Mouse (Mus musculus) heart, adult 9 months (tissue): ENCODE data around the gene Sorbs1.
"Not testable (repeated sequence)": the region's sequence is repeated elsewhere in the genome, so short reads cannot be mapped to it uniquely, and the experiment has no call there.

ENCODE experiments used
- DNase-seq, 2 experiments: peaks; one replicate each; pipeline ENCODE4 v3.0.0; 2022; ENCODE audit warnings: low spot score in 2 of 2

Sorbs1 gene

DNA sequence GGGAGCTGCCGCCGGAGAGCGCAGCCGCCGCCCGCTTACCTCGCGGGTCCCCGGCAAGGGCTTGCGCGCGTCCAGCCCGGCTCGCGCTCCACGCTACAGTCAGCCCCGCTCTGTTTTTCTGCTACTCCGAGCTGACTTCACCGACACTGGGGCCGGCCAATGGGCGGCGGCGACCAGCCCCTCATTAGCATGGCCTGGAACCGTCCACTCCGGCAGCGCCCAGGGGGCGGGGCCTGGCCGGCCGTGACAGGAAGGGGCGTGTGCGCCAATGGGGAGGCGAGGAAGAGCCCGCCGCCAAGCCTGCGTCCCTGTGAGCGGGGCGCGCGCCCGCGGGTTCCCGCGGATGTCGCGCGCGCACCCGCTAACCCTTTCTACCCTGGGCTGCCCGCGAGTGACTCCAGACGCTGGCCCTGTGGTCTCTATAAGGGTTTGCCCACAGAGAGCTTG lies at the start of gene Sorbs1:
Gene Sorbs1, minus strand, starts transcription at position 148 of the 447 bp plus-strand sequence.
- peak; percentile 97 to 98 for DNase-seq

DNA sequence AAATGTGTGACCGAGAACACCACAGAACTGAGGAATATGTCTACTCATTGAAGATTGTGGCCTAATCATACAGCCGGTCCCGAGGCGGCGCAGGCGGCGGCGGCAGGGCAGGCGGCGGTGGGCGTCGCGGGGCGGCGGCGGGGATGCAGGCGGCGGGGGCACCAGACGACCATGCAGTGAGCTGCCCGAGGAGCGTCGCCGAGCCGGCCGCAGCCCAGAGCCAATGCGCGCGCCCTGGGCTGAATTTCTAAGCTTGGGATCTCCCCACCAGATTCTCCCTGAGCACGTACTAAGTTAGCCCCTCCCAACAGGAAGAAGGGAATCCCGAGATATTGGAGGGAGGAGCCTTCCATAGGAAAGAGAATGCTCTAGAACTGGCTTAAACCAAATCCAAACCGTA lies 47.9 kb upstream of the Sorbs1 start:
- DNase-seq = not testable (repeated sequence)

DNA sequence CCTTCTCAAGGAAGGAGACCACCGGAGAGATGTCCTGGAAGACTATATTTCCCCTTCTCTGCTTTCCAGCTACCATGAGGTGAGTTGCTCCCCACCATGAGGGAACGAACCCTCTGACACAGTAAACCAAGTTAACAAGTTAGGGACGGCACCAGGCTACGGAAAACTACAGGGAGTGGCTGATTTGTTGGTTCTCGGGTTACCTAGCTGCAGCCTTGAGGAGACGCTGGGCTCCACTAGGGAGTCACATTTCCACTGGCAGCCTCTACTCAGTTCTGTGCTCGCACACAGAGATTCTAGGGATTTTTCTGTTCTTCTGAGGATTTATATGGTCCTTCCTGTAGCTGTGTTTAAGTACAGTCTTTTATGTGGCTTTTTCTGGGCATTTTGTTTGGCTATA lies 42.5 kb upstream of the Sorbs1 start:
- no peak for DNase-seq

- no peak for DNase-seq
These were observed 41.6 kb upstream of the Sorbs1 start for GRCm38 (mm10) chr19:40555136-40555535.

GRCm38 (mm10) chr19:40554343-40554742 lies 40.8 kb upstream of the Sorbs1 start:
- no peak for DNase-seq

DNA sequence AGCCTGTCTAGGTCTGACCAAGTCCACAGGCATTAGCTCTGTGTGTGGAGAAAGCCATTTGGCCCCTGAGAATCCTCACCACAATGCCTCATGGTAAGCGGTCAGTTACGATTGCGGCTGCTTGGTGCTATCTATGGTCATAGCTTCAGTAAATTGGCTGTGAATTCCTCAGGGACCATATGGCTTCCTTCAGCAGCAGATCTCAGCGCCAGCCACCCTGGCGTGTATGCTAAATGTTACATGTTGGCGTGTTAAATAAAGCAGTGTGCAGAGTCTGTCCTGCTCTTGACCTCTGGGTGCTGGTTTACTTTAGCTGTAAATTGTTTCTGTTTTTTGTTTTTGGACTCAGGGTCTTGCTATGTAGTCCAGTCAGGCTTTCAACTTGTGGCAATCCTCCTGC lies 40.3 kb upstream of the Sorbs1 start:
- no peak for DNase-seq

- no peak for DNase-seq
These were observed 39.6 kb upstream of the Sorbs1 start for GRCm38 (mm10) chr19:40553014-40553789.

DNA sequence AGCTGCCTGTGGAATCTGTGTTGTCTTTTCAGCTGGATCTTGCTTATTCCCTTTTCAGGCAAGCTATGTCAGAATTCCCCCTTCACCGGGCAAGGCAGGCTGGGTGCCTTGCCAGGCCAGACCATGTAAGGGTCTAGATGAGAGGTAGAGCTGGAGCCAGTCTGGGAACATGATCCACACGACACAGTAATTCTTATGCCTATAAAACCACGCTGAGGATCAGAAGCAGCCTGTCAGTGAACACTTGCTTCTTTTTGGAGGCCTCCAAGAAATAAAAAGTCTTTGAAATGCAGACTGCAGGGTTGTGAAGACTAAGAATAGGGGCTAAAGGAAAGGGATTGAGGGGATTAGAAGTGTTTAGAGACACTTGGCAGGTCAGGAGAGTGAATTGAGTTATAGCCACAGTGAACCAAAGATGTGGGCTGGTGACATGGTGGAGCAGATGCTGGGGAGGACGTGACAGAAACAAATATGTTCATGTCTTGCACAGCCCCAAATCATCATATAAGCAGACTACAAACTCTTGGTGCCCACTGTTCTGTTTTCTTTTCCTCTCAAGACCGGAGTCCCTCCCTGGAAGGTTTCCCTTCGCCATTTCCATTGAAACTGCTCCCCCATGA lies 36.0 kb upstream of the Sorbs1 start:
- no peak for DNase-seq

DNA sequence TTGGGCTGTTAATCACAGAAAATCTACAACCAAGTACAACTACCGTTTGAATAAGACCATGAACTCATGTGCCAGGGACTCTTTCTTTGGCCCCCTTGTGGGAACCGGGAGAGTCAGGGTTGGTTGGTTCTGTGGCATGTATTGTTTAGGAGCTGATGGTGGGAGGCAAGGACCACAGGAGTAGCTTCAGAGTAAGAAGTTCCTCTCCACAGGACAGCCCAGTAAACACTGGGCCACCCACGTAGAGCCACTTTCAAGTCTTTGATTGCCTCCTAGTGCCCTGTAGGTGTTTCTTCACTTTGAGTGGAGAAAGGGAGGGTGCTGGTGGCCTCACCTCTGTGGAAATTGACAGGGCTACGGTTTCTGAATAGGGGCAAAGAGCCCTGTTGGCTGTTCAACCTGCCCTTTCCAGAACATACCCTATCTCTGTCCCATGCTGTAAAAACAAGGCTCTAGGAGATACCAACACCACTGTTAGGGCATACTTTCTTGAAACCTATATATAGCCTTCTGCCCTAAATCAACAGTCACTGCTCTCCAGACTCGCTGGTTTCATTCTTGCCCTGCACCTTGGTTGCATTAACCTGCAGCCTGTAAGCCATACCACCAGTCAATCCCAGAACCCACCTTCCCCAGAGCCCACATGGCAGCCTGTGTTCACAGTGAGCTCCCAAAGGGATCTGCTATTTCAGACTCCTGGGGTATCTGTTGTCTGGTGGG lies 35.4 kb upstream of the Sorbs1 start:
- no peak for DNase-seq

DNA sequence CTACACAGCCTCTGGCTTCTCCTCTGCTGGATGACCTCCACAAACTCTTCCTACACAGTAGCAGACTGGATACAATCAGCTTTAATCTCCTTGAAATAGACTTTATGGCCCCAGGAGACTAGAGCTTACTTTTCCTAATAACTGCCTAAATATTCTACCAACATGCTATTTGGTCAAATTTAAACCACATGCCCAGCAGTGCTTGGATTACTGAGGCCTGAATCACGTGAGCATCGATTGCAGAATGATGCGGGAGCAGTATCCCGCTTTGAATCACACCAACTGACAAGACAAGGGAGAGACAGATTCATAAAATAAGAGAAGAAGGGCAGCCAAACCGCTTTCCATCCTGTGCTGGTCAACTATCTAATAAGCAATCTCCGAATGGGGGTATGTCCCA lies 34.8 kb upstream of the Sorbs1 start:
- no peak for DNase-seq

- peak; percentile 28 to 50 for DNase-seq
These were observed 31.3 kb upstream of the Sorbs1 start for GRCm38 (mm10) chr19:40544856-40545255.

DNA sequence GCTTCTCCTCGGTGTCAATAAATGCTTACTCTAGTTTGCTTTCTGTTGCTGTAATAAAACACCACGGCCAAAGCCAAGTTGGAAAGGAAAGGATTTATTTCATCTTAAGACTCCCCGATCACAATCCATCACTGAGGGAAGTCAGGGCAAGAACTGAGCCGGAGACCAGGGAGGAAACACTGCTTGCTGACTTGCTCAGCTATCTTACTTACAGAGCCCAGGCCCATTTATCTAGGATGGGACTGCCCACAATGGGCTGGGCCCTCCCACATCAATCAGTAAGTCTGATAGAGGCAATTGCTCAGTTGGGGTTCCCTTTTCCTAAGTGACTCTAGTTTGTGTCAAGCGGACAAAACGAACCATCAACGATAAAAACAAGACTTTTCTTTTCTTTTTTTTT lies 29.2 kb upstream of the Sorbs1 start:
- no peak for DNase-seq

DNA sequence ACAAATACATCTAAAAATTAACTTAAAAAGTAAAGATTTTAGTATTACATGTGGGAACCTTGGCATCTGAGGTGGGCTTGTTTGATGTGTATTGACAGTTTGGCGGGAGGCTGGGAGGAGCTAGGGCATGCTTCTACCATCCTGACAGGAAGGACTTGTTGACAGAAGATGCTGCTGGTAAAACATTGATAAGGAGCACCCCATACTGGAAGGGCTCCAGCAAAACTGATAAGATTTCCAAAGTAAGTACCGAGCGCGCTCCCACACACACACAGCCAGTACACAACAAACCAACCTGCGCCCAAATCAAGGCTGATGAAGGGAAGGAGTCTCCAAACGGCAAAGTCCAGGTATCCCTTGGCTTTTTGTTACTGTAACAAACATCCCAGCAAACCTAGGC lies 22.9 kb upstream of the Sorbs1 start:
- no peak for DNase-seq

GRCm38 (mm10) chr19:40532525-40532924 lies 18.9 kb upstream of the Sorbs1 start:
- DNase-seq = peak; percentile 39 to 56

DNA sequence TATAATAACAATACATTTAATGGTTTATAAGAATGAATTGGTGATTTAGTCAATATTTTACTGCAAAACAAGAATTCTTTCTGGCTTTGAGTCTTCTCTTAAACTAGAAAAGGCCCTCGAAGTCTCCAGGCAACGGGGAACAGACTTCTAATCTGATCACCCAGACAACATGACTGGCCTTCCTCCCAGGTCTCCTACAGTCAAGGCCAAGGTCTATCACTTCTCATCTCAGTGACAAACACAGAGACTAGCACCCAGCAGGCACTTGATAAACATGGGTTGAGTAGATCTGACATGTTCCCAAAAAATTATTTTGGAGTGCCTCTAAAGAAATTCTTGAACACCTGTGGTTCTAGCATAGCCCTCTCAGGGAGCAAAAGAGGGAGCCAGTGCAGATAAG lies 16.7 kb upstream of the Sorbs1 start:
- no peak for DNase-seq

DNA sequence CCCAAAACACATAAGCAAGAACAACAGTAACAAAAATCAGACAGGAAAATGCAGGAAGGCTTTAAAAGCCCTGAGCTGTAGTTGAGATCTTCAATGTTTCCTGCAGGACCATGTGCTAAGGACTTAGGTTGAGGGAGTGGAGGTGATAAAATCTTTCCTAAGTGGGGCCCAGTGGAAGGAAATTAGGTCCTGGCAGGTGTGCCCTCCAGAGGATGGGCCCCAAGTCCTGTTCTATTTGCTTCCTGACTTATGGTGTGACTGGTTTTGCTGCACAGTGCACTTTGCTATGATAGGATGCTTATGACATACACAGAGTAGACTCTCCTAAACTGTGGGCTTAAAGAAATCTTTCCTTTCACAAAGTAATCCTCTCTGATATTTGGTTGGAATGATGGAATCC lies 14.7 kb upstream of the Sorbs1 start:
- no peak for DNase-seq

- no peak for DNase-seq
These were observed 12.9 kb upstream of the Sorbs1 start for GRCm38 (mm10) chr19:40526367-40527014.

- no peak for DNase-seq
These were observed 9.9 kb upstream of the Sorbs1 start for GRCm38 (mm10) chr19:40523431-40524005.

DNA sequence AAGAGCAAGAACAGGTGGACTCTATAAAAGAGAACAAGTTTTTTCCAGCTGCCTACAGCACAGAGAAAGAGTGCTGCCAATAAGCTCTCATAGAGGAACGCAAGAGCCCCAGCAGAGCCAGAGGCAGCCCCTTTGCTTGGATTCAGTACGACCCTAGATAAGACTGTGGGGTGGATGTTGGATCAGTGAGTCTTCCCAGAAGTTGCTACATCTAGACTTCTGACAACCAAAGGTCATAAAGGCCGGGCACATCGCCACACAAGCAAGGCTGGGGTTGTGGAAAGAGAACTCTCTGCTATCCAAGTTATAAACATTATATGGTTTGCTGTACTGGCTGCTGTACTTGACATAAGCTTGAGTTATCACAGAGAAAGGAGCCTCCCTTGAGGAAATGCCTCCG lies 6.8 kb upstream of the Sorbs1 start:
- no peak for DNase-seq

DNA sequence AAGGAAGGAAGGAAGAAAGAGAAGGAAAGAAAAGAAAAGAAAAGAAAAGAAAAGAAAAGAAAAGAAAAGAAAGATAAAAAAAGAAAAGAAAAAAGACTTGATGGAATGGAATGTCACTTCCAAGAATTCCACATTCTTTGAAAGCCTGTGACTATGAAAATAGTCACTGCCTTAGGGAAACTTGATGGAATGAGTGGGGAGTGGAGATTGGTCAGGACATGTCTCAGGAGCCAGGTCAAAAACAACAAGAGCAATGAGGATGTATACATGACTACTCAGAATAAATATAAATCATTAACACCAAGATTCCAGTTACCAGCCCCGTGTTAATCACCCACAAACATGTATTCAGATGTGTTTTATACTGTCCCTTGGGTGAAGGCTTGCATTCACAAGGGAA lies 5.1 kb upstream of the Sorbs1 start:
- no peak for DNase-seq

DNA sequence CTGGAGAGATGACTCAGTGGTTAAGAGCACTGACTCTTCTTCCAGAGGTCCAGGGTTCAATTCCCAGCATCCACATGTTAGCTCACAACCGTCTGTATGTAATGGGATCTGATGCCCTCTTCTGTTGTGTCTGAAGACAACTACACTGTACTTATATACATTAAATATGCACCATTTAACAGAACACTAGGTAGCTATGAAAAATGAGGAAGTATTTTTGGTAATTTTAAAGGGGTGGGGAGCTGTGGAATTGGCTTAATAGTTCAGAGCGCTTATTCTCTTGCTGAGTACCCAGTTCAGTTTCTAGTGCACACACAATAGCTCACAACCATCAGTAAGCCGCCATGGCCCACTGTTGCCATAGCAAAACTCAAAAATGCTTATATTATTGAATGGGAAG lies 2.0 kb upstream of the Sorbs1 start:
- no peak for DNase-seq

GRCm38 (mm10) chr19:40514376-40514775 lies 797 bp upstream of the Sorbs1 start:
- DNase-seq = no peak
